Mouse (Mus musculus): ENCODE data around the gene Babam2.

DNA sequence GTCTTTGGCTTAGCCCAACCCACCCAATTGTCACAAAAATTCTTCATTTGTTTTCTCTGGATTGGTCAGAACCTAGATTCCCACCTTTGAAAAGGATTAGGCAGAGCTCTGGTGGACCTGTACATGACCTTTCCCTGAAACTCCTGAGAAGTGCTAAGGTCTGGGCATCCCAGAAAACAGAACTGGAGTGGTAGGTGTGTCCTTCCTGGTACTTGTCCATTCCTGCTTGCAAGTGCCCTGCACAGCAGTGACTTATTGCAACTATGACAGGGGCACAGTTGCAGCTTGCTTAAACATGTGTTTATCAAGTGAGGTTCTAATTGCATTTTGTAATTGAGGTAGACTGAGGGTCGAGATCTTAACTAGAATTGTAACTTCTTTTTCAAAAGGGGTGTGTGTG lies 234.2 kb downstream of the Babam2 start:
- TF ChIP-seq EP300 (IDR thresholded peaks at IDR 0.05; ENCODE audit: low read depth) (no peak), CTCF (IDR thresholded peaks at IDR 0.05; ENCODE audit: low read depth) (no peak)
